Mouse (Mus musculus) lung, postnatal 0 days (tissue): ENCODE results near the gene Tcp11l2.

Experiments
- CTCF ChIP-seq: IDR thresholded peaks from 2 replicates; pipeline ENCODE4 v1.5.1; 2016; ENCODE audit warnings: antibody characterized with exemption, mild to moderate bottlenecking
- EP300 ChIP-seq: IDR thresholded peaks from 2 replicates; pipeline ENCODE4 v1.6.1; 2016; ENCODE audit warnings: antibody characterized with exemption, mild to moderate bottlenecking, control low read depth

DNA sequence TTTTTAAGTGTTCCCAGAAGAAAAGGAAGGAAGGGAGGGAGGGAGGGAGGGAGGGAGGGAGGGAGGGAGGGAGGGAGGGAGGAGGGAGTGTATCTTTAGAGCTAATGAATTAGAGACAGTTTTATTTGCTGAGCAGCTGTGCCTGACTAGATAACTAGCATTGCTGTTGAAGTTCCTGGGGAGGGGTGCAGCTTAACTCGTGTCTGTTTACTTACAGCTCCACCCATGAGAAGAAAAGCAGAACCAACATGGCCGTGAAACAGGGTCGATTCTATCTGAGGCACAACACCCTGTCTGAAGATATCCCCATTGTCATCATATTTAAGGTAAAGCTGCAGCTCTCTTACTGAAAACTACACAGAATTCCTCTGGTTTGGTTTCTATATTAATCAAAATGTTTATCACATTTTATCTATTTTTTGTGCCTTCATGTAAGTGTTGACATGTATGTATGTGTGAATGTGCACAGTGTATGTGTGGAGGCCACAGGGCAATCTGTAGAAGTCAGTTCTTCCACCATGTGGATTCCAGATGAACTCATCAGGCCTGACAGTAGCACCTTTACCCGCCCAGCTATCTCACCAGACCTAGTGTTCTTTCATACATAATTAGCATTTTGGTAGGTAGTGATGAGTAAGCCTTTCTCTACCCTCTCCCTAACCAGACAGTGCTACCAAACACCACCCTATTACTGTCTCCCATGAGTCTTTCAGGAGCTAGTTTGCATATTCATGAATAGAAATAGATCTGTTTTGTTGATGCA, 63.3 kb downstream of the Tcp11l2 start:
- TF ChIP-seq CTCF: no peak
- TF ChIP-seq EP300: no peak
